Mouse (Mus musculus) left cerebral cortex, postnatal 25 days (tissue): Measurements from ENCODE around the gene Carm1. TPM values are rescaled to one million over a fixed set of nuclear protein-coding genes. Genes with fewer than 3 reads are reported as not detected.
"Not testable (repeated sequence)": the region's sequence is repeated elsewhere in the genome, so short reads cannot be mapped to it uniquely, and the experiment has no call there.

Experiments used
- DNase-seq, 2 experiments: peaks; one replicate each; pipeline ENCODE4 v3.0.0; 2022; ENCODE audit warnings: low spot score in 2 of 2, mixed read lengths in 1 of 2
- intact Hi-C: fragments of 180-260 bp; cut with DNase I; formaldehyde crosslinking; loops from one replicate; pipeline ENCODE4 v1.15.1; 2025
- total RNA-seq, 2 experiments: library from RNA; stranded (reverse); gene quantifications; 2 replicates each; pipeline ENCODE4 v1.2.3; 2021

Gene Carm1
- total RNA-seq, 2 experiments from 2014 or later, result 70.8 to 74.0 TPM

- intact Hi-C loops, result no loop called here
- no peak for DNase-seq
Measured at GRCm38 (mm10) chr9:21527917-21528324, 18.8 kb upstream of the Carm1 start.

- intact Hi-C loops, result no loop called here
- no peak for DNase-seq
Measured at GRCm38 (mm10) chr9:21536501-21536900, 10.2 kb upstream of the Carm1 start.

GRCm38 (mm10) chr9:21537009-21537408 lies 9.7 kb upstream of the Carm1 start:
- intact Hi-C loops, result no loop called here
- DNase-seq, result no peak

GRCm38 (mm10) chr9:21539981-21540753 lies 6.5 kb upstream of the Carm1 start:
- intact Hi-C loops, result no loop called here
- no peak for DNase-seq

- intact Hi-C loops, DNase-seq: not testable (repeated sequence)
Measured at GRCm38 (mm10) chr9:21542001-21542400, 4.7 kb upstream of the Carm1 start.

GRCm38 (mm10) chr9:21545351-21545915 lies 1.3 kb upstream of the Carm1 start:
- intact Hi-C loops, result no loop called here
- no peak for DNase-seq

GRCm38 (mm10) chr9:21545916-21546788 lies 542 bp upstream of the Carm1 start:
- intact Hi-C loops, result loop anchor here (1.0 to 2.0 kb wide), 3 partner anchors 35 to 179 kb away; partner anchors contain the start of genes Ilf3, Timm29, Tmed1 and Yipf2
- peak; percentile 99 for DNase-seq

GRCm38 (mm10) chr9:21547075-21547941 lies 614 bp downstream of the Carm1 start:
- intact Hi-C loops, result loop anchor here (2.0 kb wide), 2 partner anchors 37 to 45 kb away; partner anchors contain the start of genes Timm29, Tmed1 and Yipf2
- DNase-seq, result peak; percentile 47 to 68

- intact Hi-C loops, result no loop called here
- DNase-seq, result no peak
Measured at GRCm38 (mm10) chr9:21551049-21551448, 4.4 kb downstream of the Carm1 start.

- intact Hi-C loops, result no loop called here
- no peak for DNase-seq
Measured at GRCm38 (mm10) chr9:21553607-21554273, 7.0 kb downstream of the Carm1 start.

- intact Hi-C loops, result no loop called here
- no peak for DNase-seq
Measured at GRCm38 (mm10) chr9:21555198-21555742, 8.6 kb downstream of the Carm1 start.

GRCm38 (mm10) chr9:21556996-21557395 lies 10.3 kb downstream of the Carm1 start:
- no peak for DNase-seq
- intact Hi-C loops, result no loop called here

GRCm38 (mm10) chr9:21557556-21557955 lies 10.9 kb downstream of the Carm1 start:
- no peak for DNase-seq
- intact Hi-C loops, result no loop called here

- no peak for DNase-seq
- intact Hi-C loops, result no loop called here
Measured at GRCm38 (mm10) chr9:21558366-21558765, 11.7 kb downstream of the Carm1 start.

GRCm38 (mm10) chr9:21559151-21559550 lies 12.5 kb downstream of the Carm1 start:
- DNase-seq, result no peak
- intact Hi-C loops, result no loop called here

- no peak for DNase-seq
- intact Hi-C loops, result no loop called here
Measured at GRCm38 (mm10) chr9:21564420-21564819, 17.7 kb downstream of the Carm1 start.

GRCm38 (mm10) chr9:21565004-21565586 lies 18.4 kb downstream of the Carm1 start:
- intact Hi-C loops, result no loop called here
- no peak for DNase-seq

- intact Hi-C loops, result no loop called here
- no peak for DNase-seq
Measured at GRCm38 (mm10) chr9:21566538-21566937, 19.8 kb downstream of the Carm1 start.
